Comparison of ENCODE assay signal across 8 mouse cellular contexts in the genomic region with DNA sequence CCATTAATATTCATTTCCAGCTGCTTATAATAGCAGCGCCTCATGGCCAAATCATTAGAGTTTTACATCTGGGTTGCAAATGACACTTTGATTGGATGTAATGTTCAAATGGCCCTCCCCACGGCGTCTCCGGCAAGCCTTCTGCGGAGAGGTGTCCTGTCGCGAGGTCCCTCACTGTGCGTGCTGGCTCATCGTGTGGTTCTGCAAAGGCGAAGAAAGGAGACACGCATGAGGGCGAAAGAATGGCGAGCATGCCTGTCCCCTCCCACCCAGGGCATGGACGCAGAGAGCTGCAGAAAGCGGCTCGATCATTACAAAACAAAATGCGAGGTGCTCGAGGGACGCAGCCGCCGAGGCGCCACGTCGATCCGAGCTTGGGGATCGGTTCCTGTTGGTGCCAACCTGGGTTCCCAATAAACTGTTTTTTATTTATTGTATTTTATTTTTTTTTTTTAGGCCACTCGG.
DNase-seq lines count a peak whose midpoint lies in the region; ATAC-seq and TF ChIP-seq lines count a peak whose summit lies in the region.

No protein-coding gene starts in this region.

- peaks cover 37% of the 10 kb centered on the region for H3K27me3 ChIP-seq in lung, embryonic 14.5 days (ENCODE audit: insufficient read depth, low read length)
- H3K27me3 ChIP-seq in hindbrain, embryonic 14.5 days (ENCODE audit: control insufficient read depth, insufficient read depth, low read length), result no peaks in the 10 kb centered on the region

- WGBS in lung, embryonic 14.5 days, result 6% methylated on average over 27 of the region's 27 CpGs
- 6% methylated on average over 27 of the region's 27 CpGs for WGBS in hindbrain, embryonic 14.5 days

- peak overlapping the region; percentile 59 for H3K4me2 ChIP-seq in lung, embryonic 14.5 days
- H3K4me2 ChIP-seq in hindbrain, embryonic 14.5 days (replicated peaks), result peak overlapping the region; percentile 49

- H3K4me1 ChIP-seq in lung, embryonic 14.5 days (ENCODE audit: insufficient read depth), result peaks cover 25% of the 10 kb centered on the region
- peaks cover 54% of the 10 kb centered on the region for H3K4me1 ChIP-seq in hindbrain, embryonic 14.5 days (replicated peaks; ENCODE audit: control insufficient read depth, insufficient read depth, low read length)

- H3K9ac ChIP-seq in lung, embryonic 14.5 days, result no peak overlapping the region
- H3K9ac ChIP-seq in hindbrain, embryonic 14.5 days, result peak overlapping the region; percentile 52

- no peak for ATAC-seq in lung, embryonic 14.5 days (ENCODE audit: insufficient read depth)
- no peak for ATAC-seq in hindbrain, embryonic 14.5 days (ENCODE audit: low FRiP score)
- no peak for ATAC-seq in inflammation-experienced regulatory T-cells, adult 6 months

- no peaks in the 10 kb centered on the region for H3K9me3 ChIP-seq in lung, embryonic 14.5 days (ENCODE audit: low read depth, low read length)
- H3K9me3 ChIP-seq in hindbrain, embryonic 14.5 days (ENCODE audit: control insufficient read depth, low read length), result no peaks in the 10 kb centered on the region

- H3K27ac ChIP-seq in lung, embryonic 14.5 days (ENCODE audit: low read depth), result no peak overlapping the region
- peak overlapping the region; percentile 82 for H3K27ac ChIP-seq in hindbrain, embryonic 14.5 days

- DNase-seq in lung, embryonic 14.5 days, result peak; percentile 41
- DNase-seq in lung, postnatal 25 days (ENCODE audit: low spot score), result no peak
- peak; percentile 36 for DNase-seq in embryo, embryonic 9.5 days (ENCODE audit: extremely low spot score)
- peak; percentile 61 for DNase-seq in hindbrain, embryonic 14.5 days (ENCODE audit: low spot score)
- peak; percentile 57 for DNase-seq in neural tube, embryonic 10.5 days (ENCODE audit: extremely low spot score, low spot score)
- DNase-seq in ovary, postnatal 36 days (ENCODE audit: low spot score), result no peak
- no peak for DNase-seq in right cerebral cortex, adult 18-20 months

- no peak for TF ChIP-seq CTCF in lung, embryonic 14.5 days (IDR thresholded peaks at IDR 0.05; ENCODE audit: low read depth)

- peak overlapping the region; percentile 29 for H3K4me3 ChIP-seq in lung, embryonic 14.5 days (ENCODE audit: low read depth, low read length)
- peak overlapping the region; percentile 13 for H3K4me3 ChIP-seq in hindbrain, embryonic 14.5 days (replicated peaks; ENCODE audit: low read length)

- H3K36me3 ChIP-seq in lung, embryonic 14.5 days (ENCODE audit: insufficient read depth), result peaks cover 4% of the 10 kb centered on the region; the same call in 1 of the 2 replicates
- no peaks in the 10 kb centered on the region for H3K36me3 ChIP-seq in hindbrain, embryonic 14.5 days (replicated peaks; ENCODE audit: control insufficient read depth, insufficient read depth)

Comparison
In these comparisons a context has a peak if more than half of its experiments do, and no peak if none do; other contexts are left out.
1. DNase-seq: peak in lung, embryonic 14.5 days (single experiment), embryo, embryonic 9.5 days (single experiment), hindbrain, embryonic 14.5 days (single experiment) and neural tube, embryonic 10.5 days (single experiment); none in lung, postnatal 25 days (single experiment), ovary, postnatal 36 days (single experiment) and right cerebral cortex, adult 18-20 months (single experiment).